Mouse (Mus musculus) cerebellum, adult 11 months (tissue): ENCODE data around the gene Mtcp1.

Source experiments
- DNase-seq: peaks from one replicate; pipeline ENCODE4 v3.0.0; 2022

Gene Mtcp1

DNA sequence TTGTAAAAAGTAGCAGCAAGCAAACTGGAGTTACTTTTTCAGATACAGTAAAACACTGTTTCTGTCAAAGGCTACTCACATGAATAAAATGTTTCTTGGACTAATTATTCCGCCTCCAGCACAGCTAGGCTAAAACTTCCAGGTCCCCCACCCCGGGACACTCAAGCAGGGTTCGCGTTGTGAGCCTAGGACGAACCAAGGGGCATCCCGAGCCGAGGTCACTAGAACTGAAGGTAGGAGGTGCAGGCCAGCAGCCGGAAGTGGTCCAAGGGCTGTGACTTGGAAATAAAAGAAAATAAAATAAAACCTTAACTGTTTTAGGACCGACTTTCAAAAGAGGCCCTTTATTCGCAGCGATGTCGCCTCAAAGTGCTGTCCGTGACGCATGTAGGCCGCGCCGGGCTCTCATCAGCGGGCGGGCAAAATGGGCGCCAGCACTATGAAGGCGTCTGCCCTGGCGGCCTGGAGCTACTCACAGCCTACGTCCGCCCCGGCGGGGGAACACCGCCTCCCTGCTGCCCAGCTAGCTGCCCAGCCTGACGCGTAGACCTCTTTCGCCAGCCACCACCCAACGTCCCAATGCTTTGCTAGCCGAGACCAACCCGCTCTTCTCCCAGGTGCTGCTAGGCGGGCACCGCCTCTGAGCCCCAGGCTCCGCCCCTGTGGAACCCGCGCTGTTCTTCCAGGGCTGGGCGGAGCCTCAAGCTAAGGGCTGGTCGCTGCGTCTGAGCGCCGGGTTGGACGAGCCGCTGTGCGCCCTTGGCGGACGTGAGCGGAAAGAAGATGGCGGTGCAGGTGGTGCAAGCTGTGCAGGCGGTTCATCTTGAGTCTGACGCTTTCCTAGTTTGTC lies at the start of gene Mtcp1, which contains the start of the genes Cmc4 and Brcc3:
Gene Mtcp1 (minus strand): TSS at position 653 of the 850 bp plus-strand sequence.
Gene Cmc4 (minus strand): TSS at position 649 of the 850 bp plus-strand sequence.
Gene Brcc3 (plus strand): TSS at position 693 of the 850 bp plus-strand sequence.
- DNase-seq, result peak; percentile 84

DNA sequence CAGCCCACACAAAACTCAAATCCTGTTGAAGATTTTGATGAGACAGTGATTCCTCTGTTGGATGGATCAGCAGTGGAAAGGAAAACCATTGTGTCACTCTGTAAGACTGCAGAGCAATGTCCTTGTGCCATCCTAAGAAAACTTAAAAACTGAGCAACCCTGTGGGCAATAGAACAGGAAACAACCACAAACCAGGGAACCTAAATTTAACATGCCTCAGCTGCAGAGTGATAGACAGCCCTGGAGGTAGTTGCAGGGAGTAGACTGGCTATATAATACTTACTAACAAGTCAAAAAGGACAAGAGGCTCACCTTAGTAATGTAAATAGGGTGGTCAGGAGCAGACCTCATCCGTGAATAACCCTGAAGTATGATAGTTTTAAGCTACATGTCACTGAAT lies 38.2 kb upstream of the Mtcp1 start:
- DNase-seq, result no peak

DNA sequence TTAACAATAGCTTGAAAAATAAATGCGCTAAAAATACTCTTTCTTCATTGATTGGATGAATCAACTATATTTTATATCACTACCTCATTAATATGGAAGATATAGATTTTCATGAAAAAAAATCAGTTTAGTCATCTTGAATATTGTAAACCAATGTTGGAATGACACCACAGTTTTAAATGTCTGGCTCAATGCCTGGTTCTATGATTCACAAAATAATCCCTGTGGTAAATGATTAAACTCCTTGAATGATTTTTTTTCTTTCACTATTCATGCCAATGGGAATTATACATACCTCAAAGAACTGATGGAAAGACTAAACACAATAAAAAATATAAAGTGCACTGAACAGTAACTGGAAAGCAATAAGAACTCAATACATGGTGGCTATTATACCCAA lies 6.7 kb downstream of the Mtcp1 start:
- no peak for DNase-seq

DNA sequence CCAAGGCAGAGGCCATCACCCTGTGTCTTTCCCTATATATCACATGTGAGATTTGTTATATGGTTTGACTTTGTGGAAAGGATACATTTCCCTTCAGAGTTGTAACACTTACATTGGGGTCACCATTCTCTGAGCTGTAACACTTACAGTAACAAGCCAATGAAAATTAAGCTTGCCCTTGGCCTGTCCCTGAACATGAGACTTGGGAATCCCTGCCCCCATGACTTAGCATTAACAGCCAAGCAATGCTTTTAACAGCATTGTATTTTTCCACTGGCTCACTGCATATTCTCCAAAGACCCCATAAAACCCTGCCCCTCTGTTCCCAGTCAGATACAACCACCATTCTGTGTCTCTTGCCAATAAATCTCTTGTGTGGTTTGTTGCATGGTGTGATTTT lies 13.0 kb downstream of the Mtcp1 start:
- no peak for DNase-seq

DNA sequence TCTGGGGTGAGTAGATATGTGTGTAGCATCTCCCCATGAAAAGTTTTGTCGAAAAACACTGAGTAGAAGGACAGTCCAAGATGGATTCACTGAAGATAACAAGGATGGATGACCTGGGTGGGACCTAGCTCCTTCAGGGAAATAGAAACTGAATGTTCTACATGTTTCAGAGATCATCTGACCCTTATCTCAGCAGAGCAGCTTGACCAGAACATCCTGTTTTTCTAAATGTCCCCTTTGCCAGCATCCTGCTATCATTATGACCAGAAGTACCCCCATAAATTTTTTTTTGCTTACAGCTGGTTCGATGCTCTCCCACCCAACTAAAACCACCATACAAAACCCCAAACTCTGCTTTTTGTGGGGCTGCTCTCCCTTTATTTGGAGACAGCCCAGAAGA lies 13.7 kb downstream of the Mtcp1 start:
- DNase-seq, result no peak

DNA sequence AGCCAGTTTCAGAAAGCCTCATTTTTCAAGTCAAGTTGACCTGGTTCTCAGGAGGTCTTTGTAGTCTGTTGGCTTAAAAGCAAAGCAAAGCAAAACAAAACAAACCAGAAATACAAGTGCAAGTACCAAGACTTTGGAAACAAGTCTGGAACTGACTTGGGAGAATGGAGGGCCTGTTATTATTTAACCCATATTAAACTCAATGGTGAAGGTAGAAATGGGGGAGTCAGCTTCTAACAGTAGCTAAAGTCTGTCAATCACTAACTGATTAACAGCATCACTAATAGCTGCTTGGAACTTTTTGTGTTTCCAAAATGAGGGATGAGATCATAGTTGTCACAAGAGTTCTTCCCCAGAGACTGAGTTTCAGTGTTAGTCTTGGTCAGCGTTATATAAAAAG lies 16.9 kb downstream of the Mtcp1 start:
- no peak for DNase-seq

DNA sequence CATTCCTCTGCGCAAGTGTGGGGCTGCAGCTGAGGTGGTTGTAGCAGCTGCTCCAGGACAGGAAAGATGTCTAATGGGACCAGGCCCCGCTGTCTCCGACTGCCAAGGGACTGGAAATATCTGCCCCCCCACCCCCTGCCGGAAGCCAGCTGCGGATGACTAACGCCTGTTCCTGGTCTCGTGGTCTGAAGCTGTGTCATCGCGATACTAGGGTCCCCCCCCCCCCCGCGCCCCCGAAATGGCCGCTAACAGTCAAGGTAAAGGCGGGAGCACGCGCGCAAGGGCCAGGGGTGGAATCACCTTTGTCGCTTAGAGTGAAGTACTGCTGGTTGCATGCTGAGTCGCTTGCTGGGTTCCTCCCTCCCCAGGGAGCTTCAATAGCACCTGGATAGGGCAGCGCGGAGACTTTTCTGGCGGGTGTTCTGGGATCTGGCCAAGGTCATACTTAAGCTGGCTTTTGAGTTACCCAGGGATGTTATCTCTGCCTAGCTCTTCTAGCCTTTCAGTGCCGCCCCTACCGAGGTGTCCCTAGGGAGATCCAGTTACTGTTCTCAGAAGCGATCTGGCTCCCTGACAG lies 34.1 kb downstream of the Mtcp1 start, which contains the start of the genes Fundc2 and F8:
Gene Fundc2 (plus strand): TSS at position 205 of the 577 bp plus-strand sequence.
Gene F8 (minus strand): TSS at position 421 of the 577 bp plus-strand sequence.
- peak; percentile 44 for DNase-seq

DNA sequence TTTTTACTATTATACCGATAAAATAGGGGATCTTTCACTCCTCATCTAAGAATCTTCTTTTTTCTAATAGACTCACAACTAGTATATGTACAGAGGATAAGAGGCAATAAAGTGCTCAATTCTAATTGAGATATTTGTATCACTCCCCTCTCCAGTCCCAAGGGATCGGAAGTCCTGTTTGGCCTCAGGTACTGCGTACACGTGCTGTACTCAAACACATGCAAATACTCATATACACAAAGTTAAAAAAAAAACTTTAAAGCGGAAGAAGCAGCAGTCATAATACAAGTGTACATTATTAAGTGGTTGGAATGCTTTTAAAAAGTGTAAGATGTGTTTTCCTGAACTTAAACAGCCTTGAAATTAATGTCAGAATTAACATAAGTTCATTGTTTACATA lies 34.7 kb downstream of the Mtcp1 start:
- no peak for DNase-seq

DNA sequence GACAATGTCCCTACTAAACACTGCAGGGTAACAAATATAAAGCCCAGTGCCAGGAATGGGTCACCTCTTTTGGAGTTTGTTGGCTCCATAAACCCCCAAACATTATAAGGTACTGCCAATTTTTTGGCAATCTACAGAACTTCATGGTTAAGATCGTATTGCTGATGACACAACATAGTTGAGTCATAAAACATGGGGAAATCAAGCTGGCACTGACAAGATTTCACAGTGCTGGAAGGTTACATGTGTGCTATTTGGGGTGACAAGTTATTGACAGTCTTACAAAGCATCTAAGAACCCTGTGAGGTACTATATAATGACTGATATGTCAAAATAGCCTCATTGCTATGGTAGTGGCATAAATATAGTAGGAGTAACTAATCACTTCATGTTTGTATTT lies 35.2 kb downstream of the Mtcp1 start:
- no peak for DNase-seq

DNA sequence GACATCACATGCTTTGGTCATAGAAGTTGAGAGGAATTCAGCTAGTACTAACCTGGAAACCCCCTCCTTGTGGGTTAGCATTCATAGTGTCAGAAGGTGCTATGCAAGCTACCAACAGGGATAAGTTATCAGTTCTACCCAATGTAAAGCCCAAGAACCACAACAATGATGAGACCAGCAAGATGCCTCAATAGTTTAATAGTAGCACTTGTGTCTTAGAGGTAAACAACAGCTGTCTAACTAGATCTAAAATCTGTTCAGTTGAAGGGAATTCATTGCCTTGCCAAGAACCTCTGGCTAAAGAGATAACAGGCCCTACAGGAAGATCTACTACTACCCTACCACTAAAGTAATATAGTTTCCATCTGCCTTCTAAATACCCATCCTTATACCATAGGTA lies 39.6 kb downstream of the Mtcp1 start:
- DNase-seq, result no peak

DNA sequence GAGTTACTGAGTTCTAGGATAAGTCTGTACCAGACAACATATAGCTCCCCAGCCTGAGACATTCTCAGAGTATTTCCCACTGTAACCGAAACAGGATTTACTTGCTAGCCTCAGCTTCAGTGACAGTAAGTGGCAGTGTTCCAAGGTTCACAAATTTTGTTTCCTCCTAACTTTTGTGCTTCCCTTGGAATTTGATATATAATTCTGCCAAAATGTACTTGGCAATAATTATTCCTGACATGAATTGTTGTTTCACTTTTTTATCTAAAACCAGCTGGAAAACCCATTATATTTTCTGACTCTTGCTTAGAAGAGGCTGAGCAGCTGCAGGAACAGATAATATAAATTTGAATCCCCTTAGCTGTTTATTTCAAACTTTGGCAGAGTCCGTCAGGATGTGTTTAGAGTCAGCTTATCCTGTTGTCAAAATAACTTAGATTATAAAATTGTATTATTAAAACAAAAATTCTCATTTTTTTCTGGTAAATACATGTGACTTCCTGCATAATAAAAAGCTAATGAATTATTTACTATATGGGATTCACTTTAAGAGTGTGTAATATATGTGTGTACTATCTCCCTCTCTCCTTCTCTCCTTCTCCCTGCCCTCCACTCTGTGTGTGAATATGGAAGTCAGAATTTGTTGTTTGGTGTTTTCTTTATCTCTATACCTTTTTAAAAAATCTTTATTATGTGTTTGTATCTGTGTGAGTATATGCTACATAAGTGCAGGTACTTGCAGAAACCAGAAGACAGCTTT lies 43.5 kb downstream of the Mtcp1 start:
- DNase-seq, result no peak

DNA sequence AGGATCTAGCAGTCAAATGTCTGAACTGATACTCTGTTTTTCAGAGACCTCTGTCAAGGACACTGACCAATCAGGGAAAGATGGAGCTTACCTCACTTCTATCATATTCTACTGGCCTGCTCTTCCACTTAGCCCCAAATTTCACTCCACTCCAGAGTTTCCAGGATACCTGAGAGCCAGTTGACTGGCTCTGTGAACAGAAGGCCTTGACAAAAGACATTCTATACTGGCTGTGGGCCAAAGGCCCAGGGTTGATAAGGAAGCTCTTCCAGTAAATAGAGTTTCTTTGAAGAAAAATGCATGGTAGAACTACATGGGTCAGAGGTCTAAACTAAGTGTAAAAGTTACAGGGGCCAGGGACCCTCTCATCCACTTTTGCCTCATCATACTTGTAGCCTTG lies 46.2 kb downstream of the Mtcp1 start:
- DNase-seq, result no peak
